Mouse (Mus musculus) olfactory bulb, adult 2 months (tissue): ENCODE results near the gene Olfr639.

Experiments
- CTCF ChIP-seq: fragments of 200-500 bp; IDR thresholded peaks from 2 replicates; pipeline ENCODE4 v1.5.1; 2012; ENCODE audit warnings: low read depth, mild to moderate bottlenecking, low read length, moderate library complexity; ENCODE audit not compliant: insufficient read depth
- POLR2A ChIP-seq: fragments of 200-500 bp; IDR thresholded peaks from 2 replicates; pipeline ENCODE4 v1.6.1; 2012; ENCODE audit warnings: mild to moderate bottlenecking, low read depth, low read length, moderate library complexity; ENCODE audit not compliant: insufficient read depth

- TF ChIP-seq CTCF (no peak), POLR2A (no peak)
Measured at GRCm38 (mm10) chr7:104021651-104022050, 4.5 kb upstream of the Olfr639 start.
